Mouse (Mus musculus): ENCODE data around the gene Gm5737.

The Gm5737 gene

GRCm38 (mm10) chr7:120842345-120843036 is 30.3 kb downstream of the Gm5737 start, which contains the start of gene Eef2k:
Eef2k (plus strand) TSS chr7:120842831.
- peak in 1 of 2 experiments; percentile 88 for DNase-seq (ENCODE audit: low spot score in 2 of 2)

GRCm38 (mm10) chr7:120843037-120843621 is 31.0 kb downstream of the Gm5737 start:
- DNase-seq (ENCODE audit: low spot score in 2 of 2): peak; percentile 83 to 87

- DNase-seq (ENCODE audit: low spot score in 2 of 2): peak in 1 of 2 experiments; percentile 60
These were observed 31.8 kb downstream of the Gm5737 start for GRCm38 (mm10) chr7:120843852-120844435.

GRCm38 (mm10) chr7:120844689-120845088 is 32.5 kb downstream of the Gm5737 start:
- peak in 1 of 2 experiments; percentile 21 for DNase-seq (ENCODE audit: low spot score in 2 of 2)

GRCm38 (mm10) chr7:120848831-120849512 is 36.8 kb downstream of the Gm5737 start:
- DNase-seq (ENCODE audit: low spot score in 2 of 2): peak in 1 of 2 experiments; percentile 8

- no peak for DNase-seq (ENCODE audit: low spot score in 2 of 2)
These were observed 38.0 kb downstream of the Gm5737 start for GRCm38 (mm10) chr7:120850165-120850564.

GRCm38 (mm10) chr7:120859854-120860253 is 47.7 kb downstream of the Gm5737 start:
- DNase-seq (ENCODE audit: low spot score in 2 of 2): no peak

- no peak for DNase-seq (ENCODE audit: low spot score in 2 of 2)
These were observed 48.8 kb downstream of the Gm5737 start for GRCm38 (mm10) chr7:120860799-120861487.

- DNase-seq (ENCODE audit: low spot score in 2 of 2): peak in 1 of 2 experiments; percentile 65
These were observed 49.4 kb downstream of the Gm5737 start for GRCm38 (mm10) chr7:120861488-120862047.

- peak in 1 of 2 experiments; percentile 35 for DNase-seq (ENCODE audit: low spot score in 2 of 2)
These were observed 50.0 kb downstream of the Gm5737 start for GRCm38 (mm10) chr7:120862196-120862595.

- DNase-seq (ENCODE audit: low spot score in 2 of 2): no peak
These were observed 50.5 kb downstream of the Gm5737 start for GRCm38 (mm10) chr7:120862626-120863025.

GRCm38 (mm10) chr7:120863476-120863875 is 51.3 kb downstream of the Gm5737 start:
- no peak for DNase-seq (ENCODE audit: low spot score in 2 of 2)

- DNase-seq (ENCODE audit: low spot score in 2 of 2): peak; percentile 75 to 84
These were observed 52.9 kb downstream of the Gm5737 start for GRCm38 (mm10) chr7:120865100-120865499.

GRCm38 (mm10) chr7:120865832-120866231 is 53.7 kb downstream of the Gm5737 start:
- DNase-seq (ENCODE audit: low spot score in 2 of 2): peak; percentile 61 to 79

- DNase-seq (ENCODE audit: low spot score in 2 of 2): peak in 1 of 2 experiments; percentile 32
These were observed 54.5 kb downstream of the Gm5737 start for GRCm38 (mm10) chr7:120866684-120867083.

GRCm38 (mm10) chr7:120867720-120868119 is 55.6 kb downstream of the Gm5737 start:
- no peak for DNase-seq (ENCODE audit: low spot score in 2 of 2)

GRCm38 (mm10) chr7:120869883-120870282 is 57.7 kb downstream of the Gm5737 start:
- no peak for DNase-seq (ENCODE audit: low spot score in 2 of 2)

- DNase-seq (ENCODE audit: low spot score in 2 of 2): no peak
These were observed 58.4 kb downstream of the Gm5737 start for GRCm38 (mm10) chr7:120870431-120871008.

GRCm38 (mm10) chr7:120873083-120873482 is 60.9 kb downstream of the Gm5737 start:
- no peak for DNase-seq (ENCODE audit: low spot score in 2 of 2)

- DNase-seq (ENCODE audit: low spot score in 2 of 2): peak in 1 of 2 experiments; percentile 34
These were observed 61.9 kb downstream of the Gm5737 start for GRCm38 (mm10) chr7:120874021-120874420.
